Mouse (Mus musculus): ENCODE results near the gene Arnt.
"Not testable (repeated sequence)": the region's sequence is repeated elsewhere in the genome, so short reads cannot be mapped to it uniquely, and the experiment has no call there.

- TF ChIP-seq POLR2A (IDR thresholded peaks at IDR 0.05; ENCODE audit: extremely low read depth, insufficient read depth, low read length); CTCF (IDR thresholded peaks at IDR 0.05; ENCODE audit: low read depth, low read length): not testable (repeated sequence)
Measured at GRCm38 (mm10) chr3:95428423-95428822, 5.8 kb upstream of the Arnt start.

Measured in liver, adult 2 months (tissue).